In the genomic region with DNA sequence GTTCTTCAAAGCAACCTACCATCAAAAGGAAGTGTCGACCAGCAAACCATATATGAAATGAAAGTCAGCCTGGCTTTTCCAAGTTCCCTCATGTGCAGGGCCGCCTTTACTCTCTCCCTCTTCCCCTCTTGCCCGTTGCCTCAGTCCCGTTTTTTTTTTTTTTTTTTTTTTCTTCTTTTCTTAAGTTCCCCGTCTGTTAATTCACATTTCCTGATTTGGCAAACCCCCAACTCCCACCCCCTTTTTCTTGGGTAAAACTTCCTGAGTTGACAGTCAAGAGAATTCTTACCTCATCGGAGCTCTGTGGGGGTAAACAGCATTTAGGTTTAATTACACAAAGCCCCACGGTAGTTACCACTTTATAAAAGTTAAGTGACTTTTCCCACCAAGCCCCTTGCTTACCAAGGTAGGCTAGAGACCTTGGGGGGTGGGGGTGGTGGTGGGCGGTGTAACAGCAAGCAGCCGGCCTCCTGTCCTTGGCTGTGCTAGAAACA, we compare ENCODE assay signal across 11 mouse cellular contexts.
A peak's percentile ranks its signal among the peaks of the same experiment; 100 is the strongest.
DNase-seq lines count a peak whose midpoint lies in the region; ATAC-seq and TF ChIP-seq lines count a peak whose summit lies in the region.
"Had no signal": no experiment of that assay in that cellular context is flagged by ENCODE, and none has a peak within 500 bp of the region (broad histone marks: within the 10 kb centered on the region; RNA-seq: fewer than 3 reads in every experiment).

No protein-coding gene starts in this region.

- H3K27ac ChIP-seq in limb, embryonic 12.5 days = peak overlapping the region; percentile 67; the same call in 1 of the 2 replicates
- H3K27ac ChIP-seq in forebrain, embryonic 11.5 days (ENCODE audit: low read depth, low read length) = no peak overlapping the region
- H3K27ac ChIP-seq: hindbrain, embryonic 15.5 days; left cerebral cortex, adult 2 months had no signal

- no peaks in the 10 kb centered on the region; the same call in 1 of the 2 replicates for H3K4me1 ChIP-seq in lung, adult 2 months (ENCODE audit: control insufficient read depth, insufficient read depth, low read length)
- peaks cover 4% of the 10 kb centered on the region for H3K4me1 ChIP-seq in limb, embryonic 12.5 days (replicated peaks)
- no peaks in the 10 kb centered on the region for H3K4me1 ChIP-seq in forebrain, embryonic 11.5 days (replicated peaks; ENCODE audit: control insufficient read depth, insufficient read depth, low read length)
- H3K4me1 ChIP-seq: hindbrain, embryonic 15.5 days had no signal

- no peaks in the 10 kb centered on the region for H3K36me3 ChIP-seq in limb, embryonic 12.5 days
- no peaks in the 10 kb centered on the region for H3K36me3 ChIP-seq in forebrain, embryonic 11.5 days (ENCODE audit: control insufficient read depth, insufficient read depth, low read length)
- H3K36me3 ChIP-seq: hindbrain, embryonic 15.5 days had no signal

- no peak overlapping the region for H3K4me3 ChIP-seq in lung, adult 2 months (replicated peaks; ENCODE audit: extremely low read depth, low read depth, low read length)
- no peak overlapping the region for H3K4me3 ChIP-seq in limb, embryonic 12.5 days (replicated peaks)
- no peak overlapping the region for H3K4me3 ChIP-seq in forebrain, embryonic 11.5 days (ENCODE audit: low read depth, low read length)
- H3K4me3 ChIP-seq: hindbrain, embryonic 15.5 days; left cerebral cortex, adult 2 months had no signal

- no peak overlapping the region for H3K9ac ChIP-seq in limb, embryonic 12.5 days (replicated peaks)
- H3K9ac ChIP-seq in forebrain, embryonic 11.5 days (ENCODE audit: low read length) = no peak overlapping the region
- H3K9ac ChIP-seq: hindbrain, embryonic 15.5 days had no signal

- no peaks in the 10 kb centered on the region for H3K9me3 ChIP-seq in limb, embryonic 12.5 days
- H3K9me3 ChIP-seq in forebrain, embryonic 11.5 days (ENCODE audit: control insufficient read depth, low read length) = no peaks in the 10 kb centered on the region
- H3K9me3 ChIP-seq: hindbrain, embryonic 15.5 days had no signal

- peak; percentile 83; the same call in 1 of the 2 replicates for ATAC-seq in limb, embryonic 12.5 days (ENCODE audit: insufficient number of reproducible peaks, insufficient read depth, low FRiP score, low TSS enrichment, low read depth)
- ATAC-seq in forebrain, embryonic 11.5 days (replicated peaks; ENCODE audit: low FRiP score) = no peak

- 26% methylated on average over 9 of the region's 9 CpGs for WGBS in lung, adult 2 months
- WGBS in limb, embryonic 12.5 days = 30% methylated on average over 9 of the region's 9 CpGs
- 76% methylated on average over 9 of the region's 9 CpGs for WGBS in forebrain, embryonic 11.5 days

- TF ChIP-seq POLR2A in lung, adult 2 months (IDR thresholded peaks at IDR 0.05; ENCODE audit: borderline replicate concordance, extremely low read depth, low read depth, low read length) = no peak

- peaks cover 24% of the 10 kb centered on the region for H3K27me3 ChIP-seq in limb, embryonic 12.5 days
- no peaks in the 10 kb centered on the region for H3K27me3 ChIP-seq in forebrain, embryonic 11.5 days (ENCODE audit: control insufficient read depth, insufficient read depth, low read length)
- H3K27me3 ChIP-seq: hindbrain, embryonic 15.5 days had no signal

- peak; percentile 26 for DNase-seq in gastrocnemius, postnatal 14 days
- DNase-seq in gastrocnemius, postnatal 10 days = no peak
- peak; percentile 24 to 40 for DNase-seq in lung, adult 18-20 months
- no peak for DNase-seq in lung, adult 2 months
- DNase-seq in naive thymus-derived CD4-positive, alpha-beta T cell, adult 2 months (ENCODE audit: low read depth) = peak; percentile 39
- no peak for DNase-seq in forebrain, embryonic 11.5 days (ENCODE audit: low spot score)
- no peak for DNase-seq in embryo, embryonic 10.5 days (ENCODE audit: low spot score)
- DNase-seq: thymus, adult 18-20 months had no signal

- no peak for TF ChIP-seq CTCF in lung, adult 2 months (IDR thresholded peaks at IDR 0.05; ENCODE audit: insufficient read depth, low read length)

- intact Hi-C loops in gastrocnemius, postnatal 14 days (cut with DNase I; ENCODE audit: low total_unique reads) = no loop called here

- H3K4me2 ChIP-seq in limb, embryonic 12.5 days = no peak overlapping the region
- no peak overlapping the region for H3K4me2 ChIP-seq in forebrain, embryonic 11.5 days (ENCODE audit: low read depth, low read length, severe bottlenecking)
- H3K4me2 ChIP-seq: hindbrain, embryonic 15.5 days had no signal

Comparison
In these comparisons a context has a peak if more than half of its experiments do, and no peak if none do; other contexts are left out.
1. DNase-seq: peak in gastrocnemius, postnatal 14 days (single experiment), lung, adult 18-20 months (2 of 2) and naive thymus-derived CD4-positive, alpha-beta T cell, adult 2 months (single experiment); none in gastrocnemius, postnatal 10 days (single experiment), lung, adult 2 months (single experiment), forebrain, embryonic 11.5 days (single experiment) and embryo, embryonic 10.5 days (single experiment).